Mouse (Mus musculus) gastrocnemius, postnatal 10 days (tissue): ENCODE data around the gene Myh1. TPM values are rescaled to one million over a fixed set of nuclear protein-coding genes. Genes with fewer than 3 reads are reported as not detected.
A peak's percentile ranks its signal among the peaks of the same experiment; 100 is the strongest.

Experiments used
- DNase-seq: peaks from one replicate; pipeline ENCODE4 v3.0.0; 2021; ENCODE audit warnings: mixed read lengths
- total RNA-seq, 2 experiments: library from RNA; stranded (reverse); gene quantifications; 2 replicates each; pipeline ENCODE4 v1.2.3; 2021

The Myh1 gene
- total RNA-seq, 2 experiments from 2014 or later = 4,609 to 4,620 TPM

- no peak for DNase-seq
These were observed 30.1 kb downstream of the Myh1 start for GRCm38 (mm10) chr11:67229946-67230345.

DNA sequence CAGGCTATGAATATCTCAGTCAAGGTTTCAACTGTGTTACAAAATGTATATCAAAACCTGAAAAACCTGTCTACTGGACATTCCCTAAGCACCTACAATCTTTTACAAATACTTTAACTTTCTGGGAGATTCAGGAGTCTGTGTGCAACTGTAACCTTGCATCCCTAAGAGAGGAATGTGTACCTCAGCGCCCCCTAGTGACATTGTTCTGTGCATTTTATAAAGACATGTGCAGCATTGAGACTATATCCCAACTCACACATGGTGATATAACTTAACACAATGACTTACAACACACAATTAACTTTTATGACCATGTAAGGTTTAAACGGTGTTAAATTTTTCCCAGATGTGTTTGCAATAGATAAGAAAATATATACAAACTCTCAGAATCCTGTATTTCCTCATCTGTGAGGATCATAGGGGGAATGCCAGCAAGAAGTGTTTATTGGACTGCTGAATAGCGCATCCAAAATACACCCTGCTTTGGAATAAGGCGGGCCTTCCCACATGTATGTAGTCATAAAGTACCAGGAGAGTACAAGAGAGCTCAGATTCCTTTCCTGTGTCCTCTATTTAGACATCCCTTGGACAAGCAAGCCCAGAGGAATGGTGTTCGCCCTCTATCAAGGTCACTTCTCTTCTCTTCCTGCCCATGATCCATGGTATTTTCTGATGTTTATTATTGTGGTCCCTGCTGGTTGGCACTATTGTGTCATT, 35.9 kb downstream of the Myh1 start:
- DNase-seq = peak; percentile 57

DNA sequence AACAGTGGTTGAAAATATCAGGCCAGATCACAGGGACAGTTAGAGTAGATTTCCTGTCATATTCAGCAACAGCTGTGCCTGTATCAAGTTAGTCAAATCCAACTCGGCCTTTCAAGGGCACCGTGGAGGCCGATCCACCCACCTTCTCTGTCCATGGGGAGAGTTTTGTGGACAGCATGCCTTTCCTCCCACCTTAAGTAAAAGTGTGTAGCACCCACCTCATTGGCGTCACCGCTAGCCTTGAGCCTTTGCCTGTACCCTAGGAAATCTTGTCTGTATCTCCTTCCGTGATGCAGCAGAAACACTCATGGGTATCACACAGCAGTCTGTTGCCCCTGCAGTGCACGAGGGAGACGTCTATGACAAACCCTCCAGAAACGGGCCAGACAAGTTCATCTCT, 36.9 kb downstream of the Myh1 start:
- DNase-seq = no peak

- no peak for DNase-seq
These were observed 37.7 kb downstream of the Myh1 start, which contains the start of gene Myh4 for GRCm38 (mm10) chr11:67237481-67238079. Gene Myh4, plus strand, starts transcription at chr11:67238029.

DNA sequence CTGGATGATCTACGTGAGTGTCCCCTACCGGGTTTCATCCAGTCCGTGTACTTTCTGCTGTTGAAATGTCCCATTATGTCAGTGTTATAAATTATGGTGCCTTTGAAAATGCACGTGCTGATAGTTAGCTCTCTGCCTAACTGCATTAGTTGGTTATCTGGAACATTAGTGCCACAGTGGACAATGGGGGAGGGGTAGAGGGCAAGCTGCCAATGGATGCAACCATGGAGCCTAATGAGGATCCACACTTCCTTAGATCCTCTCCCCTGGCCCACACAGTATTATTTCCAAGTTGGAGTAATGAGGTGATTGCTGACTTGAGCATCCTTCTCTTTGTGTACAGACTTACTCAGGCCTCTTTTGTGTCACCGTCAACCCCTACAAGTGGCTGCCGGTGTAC, 41.2 kb downstream of the Myh1 start:
- DNase-seq = no peak

GRCm38 (mm10) chr11:67253691-67254090, 53.8 kb downstream of the Myh1 start:
- DNase-seq = no peak

GRCm38 (mm10) chr11:67257048-67257447, 57.2 kb downstream of the Myh1 start:
- DNase-seq = no peak

DNA sequence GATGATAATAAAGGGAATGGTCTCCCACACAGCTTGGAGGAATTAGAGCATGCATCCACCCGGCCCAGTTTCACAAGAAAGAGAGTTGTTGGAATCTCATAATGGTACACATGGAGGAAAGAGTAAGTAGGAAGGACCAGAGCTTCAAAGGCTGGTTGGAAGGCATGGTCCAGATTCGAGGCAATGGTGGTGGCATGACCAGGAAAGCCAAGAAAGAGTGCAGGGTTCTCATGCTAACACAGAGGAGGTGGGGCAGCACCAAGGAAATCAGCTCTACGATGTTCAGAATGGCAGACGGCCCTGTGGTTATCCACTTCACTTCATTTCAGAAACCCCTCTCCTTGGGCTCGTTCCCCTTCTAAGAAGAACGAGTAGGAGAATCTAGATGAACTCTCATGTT, 61.1 kb downstream of the Myh1 start:
- DNase-seq = no peak

Other genes with a start within 250 kb of the Myh1 start
- not detected for gene Tmem238l, start 243.4 kb upstream of the Myh1 start, total RNA-seq
- 1 to 10 TPM; 1.3 to 1.6 TPM for gene Tmem220, start 174.9 kb upstream of the Myh1 start, total RNA-seq
- gene Adprm, start 147.5 kb upstream of the Myh1 start, total RNA-seq = 10 to 100 TPM in 1 of 2 experiments, 1 to 10 TPM in 1; 8.0 to 11.9 TPM
- 10 to 100 TPM in 1 of 2 experiments, 1 to 10 TPM in 1; 9.8 to 11.4 TPM for gene Sco1, start 147.4 kb upstream of the Myh1 start, total RNA-seq
- 100 to 1,000 TPM in 1 of 2 experiments, 10 to 100 TPM in 1; 79.0 to 104 TPM for gene Myh3, start 121.8 kb upstream of the Myh1 start, total RNA-seq
- 1,000 to 10,000 TPM; 1,145 to 1,256 TPM for gene Myh2, start 29.0 kb upstream of the Myh1 start, total RNA-seq
- over 10,000 TPM; 17,280 to 21,084 TPM for gene Myh4, start 38.0 kb downstream of the Myh1 start, total RNA-seq
- gene Myh8, start 77.1 kb downstream of the Myh1 start, total RNA-seq = 1,000 to 10,000 TPM; 2,237 to 2,877 TPM
- 1 to 10 TPM; 3.0 to 4.1 TPM for gene Myh13, start 121.6 kb downstream of the Myh1 start, total RNA-seq